Mouse (Mus musculus) lung, postnatal 14 days (tissue): ENCODE measurements around the gene Trpm3.

Experiments used
- DNase-seq: peaks from one replicate; pipeline ENCODE4 v3.0.0; 2021

Gene Trpm3

GRCm38 (mm10) chr19:22308081-22308480, 169.2 kb downstream of the Trpm3 start:
- no peak for DNase-seq

DNA sequence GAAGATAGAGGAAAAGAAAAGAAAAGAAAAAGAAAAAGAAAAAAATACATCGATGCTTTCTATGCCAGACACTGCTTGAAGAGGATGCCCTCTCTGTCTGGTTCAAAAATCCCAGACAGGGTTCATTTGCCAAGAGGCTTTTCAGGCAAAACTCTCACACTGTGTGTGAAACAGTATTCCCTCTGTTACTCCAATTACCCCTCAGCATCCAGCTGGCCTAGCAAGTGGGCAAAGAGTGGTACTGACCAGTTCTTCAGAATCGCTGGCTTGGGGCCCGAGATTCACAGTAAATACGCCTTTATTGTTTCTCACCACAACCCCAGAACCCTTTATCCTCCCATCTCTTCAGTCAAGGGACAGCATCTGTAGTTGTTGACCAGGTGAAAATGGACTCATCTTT, 178.5 kb downstream of the Trpm3 start:
- DNase-seq = no peak

DNA sequence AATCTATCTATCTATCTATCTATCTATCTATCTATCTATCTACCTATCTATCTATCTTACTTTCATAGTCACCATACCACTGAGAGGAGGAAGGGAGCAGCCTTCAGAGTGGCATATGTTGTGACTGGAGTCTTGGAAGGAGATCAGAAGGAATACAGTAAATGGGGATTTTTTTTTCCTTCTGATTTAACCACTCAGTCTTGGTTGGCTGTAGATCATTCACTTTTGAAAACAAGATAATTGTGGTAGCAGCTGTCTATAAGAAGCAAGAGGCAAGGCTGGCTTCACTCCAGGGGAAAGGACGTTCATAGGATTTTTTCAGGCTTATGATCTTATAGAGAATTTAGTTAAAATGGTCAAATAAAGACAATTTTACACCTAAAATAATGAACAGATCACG, 188.0 kb downstream of the Trpm3 start:
- no peak for DNase-seq

DNA sequence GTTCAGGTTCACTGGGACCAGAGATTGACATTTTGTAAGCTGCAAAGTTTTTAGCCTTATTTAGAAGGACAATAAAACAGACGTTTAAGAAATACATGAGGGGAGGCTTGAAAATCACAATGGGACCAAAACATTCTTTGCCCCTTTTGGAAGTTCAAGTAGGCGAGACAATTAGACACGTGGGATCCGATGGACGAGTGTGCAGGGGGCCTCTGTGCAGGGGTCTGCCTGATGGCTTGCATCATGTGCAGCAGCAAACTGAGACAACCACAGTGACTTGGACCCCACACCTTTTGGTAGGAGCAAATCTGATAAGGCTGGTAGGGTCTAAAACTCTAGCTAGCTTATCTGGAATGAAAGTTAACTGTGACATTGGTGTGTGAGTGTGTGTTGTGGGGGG, 188.4 kb downstream of the Trpm3 start:
- DNase-seq = no peak

GRCm38 (mm10) chr19:22336278-22336677, 197.4 kb downstream of the Trpm3 start:
- no peak for DNase-seq

DNA sequence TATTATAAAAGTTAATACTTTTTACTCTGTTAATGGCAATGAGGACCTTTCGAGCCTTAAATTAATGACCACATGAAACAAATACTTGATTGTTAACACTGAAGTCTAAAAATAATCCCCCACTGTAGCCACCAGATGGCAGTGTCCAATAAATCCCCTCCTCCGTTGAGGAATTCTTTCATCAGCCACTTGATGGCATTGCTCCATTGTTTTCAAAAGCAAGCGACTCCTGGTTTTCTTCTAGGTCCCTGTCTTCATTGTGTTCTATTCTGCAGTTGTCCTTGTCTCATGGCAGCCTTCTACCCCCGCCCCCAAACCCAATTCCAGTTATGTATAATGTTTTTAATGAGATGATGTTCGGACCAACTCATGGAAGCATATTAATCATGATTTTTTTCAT, 198.6 kb downstream of the Trpm3 start:
- DNase-seq = peak; percentile 54

- DNase-seq = no peak
These were observed 200.1 kb downstream of the Trpm3 start for GRCm38 (mm10) chr19:22338927-22339326.

DNA sequence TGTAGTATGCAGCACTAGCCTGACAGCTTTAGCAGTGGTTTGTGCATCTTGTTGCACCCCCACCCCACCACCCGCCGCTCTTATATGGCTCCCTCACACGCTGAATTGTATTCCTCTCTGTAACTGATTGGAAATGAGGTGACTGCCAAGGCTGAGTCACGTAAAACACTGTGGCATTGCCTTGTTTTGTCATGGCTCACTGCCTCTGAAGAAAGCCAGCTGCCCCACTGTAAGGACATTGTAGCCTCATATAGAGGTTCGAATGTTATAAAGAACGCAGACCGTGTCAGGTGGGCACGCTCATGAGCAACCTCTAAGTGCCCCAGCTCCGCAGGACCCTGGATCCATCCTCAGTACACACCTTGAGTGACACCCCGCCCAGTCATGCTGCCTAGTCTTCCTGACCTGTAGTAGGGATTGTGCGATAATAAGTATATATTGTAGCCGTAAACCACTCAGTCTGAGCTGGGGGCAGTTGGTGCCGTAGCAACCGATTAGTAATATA, 215.2 kb downstream of the Trpm3 start:
- DNase-seq = no peak

- no peak for DNase-seq
These were observed 248.0 kb downstream of the Trpm3 start for GRCm38 (mm10) chr19:22386890-22387289.

GRCm38 (mm10) chr19:22394700-22395099, 255.9 kb downstream of the Trpm3 start:
- no peak for DNase-seq

DNA sequence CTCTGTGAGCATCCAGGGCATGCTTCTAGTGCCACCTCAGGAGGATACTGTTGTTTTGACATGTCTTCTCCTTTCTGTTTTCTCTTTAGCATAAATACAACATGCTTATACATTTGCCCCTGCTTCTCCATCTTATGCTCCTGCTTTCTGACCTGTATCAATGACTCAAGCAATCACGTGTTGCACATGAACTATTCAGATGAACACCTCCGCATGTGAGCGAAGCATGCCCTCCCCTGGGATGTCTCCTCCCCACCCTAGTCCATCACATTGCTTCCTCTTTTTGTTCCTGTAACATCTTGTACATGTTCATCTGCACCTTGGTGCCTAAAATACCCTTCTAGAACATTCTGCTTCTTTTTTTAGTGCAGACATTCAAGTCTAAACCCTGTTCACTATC, 265.2 kb downstream of the Trpm3 start:
- no peak for DNase-seq

DNA sequence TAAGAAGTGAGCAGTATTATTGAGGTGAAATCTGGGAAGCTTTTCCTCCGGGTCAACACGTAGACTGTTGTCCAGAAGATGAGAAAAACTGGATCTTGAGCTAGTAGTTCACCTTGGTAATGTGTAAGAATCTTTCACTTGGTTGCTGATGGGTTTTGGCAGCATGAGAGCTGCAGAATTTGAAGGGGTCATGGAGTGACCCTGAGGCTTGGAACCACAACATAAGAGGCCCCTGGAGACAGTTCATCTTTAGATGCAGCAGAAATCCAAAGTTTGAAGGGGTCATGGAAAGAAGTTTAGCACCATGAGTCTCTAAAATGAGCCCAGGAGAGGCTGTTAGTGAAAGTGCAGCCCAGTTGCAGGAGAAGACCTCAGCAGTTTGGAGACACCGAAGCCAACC, 279.4 kb downstream of the Trpm3 start:
- DNase-seq = no peak

DNA sequence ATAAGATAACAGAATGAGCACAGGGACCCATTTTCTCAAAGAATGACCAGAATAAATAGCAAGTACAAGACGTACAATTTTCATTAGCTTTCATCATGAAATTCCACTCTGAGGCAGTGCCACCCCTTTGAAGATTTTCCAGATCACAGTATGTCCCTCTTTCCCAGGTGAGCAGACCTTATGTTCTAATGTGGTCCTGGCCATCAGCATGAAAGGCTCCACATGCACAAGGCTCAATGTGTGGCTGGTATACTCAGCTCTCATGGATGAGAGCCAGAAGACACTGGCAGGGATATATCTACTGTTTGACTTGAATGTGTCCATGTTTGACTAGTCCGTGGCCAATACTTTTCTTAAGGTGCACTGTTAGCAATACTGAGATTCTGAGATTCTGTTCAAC, 298.4 kb downstream of the Trpm3 start:
- no peak for DNase-seq

DNA sequence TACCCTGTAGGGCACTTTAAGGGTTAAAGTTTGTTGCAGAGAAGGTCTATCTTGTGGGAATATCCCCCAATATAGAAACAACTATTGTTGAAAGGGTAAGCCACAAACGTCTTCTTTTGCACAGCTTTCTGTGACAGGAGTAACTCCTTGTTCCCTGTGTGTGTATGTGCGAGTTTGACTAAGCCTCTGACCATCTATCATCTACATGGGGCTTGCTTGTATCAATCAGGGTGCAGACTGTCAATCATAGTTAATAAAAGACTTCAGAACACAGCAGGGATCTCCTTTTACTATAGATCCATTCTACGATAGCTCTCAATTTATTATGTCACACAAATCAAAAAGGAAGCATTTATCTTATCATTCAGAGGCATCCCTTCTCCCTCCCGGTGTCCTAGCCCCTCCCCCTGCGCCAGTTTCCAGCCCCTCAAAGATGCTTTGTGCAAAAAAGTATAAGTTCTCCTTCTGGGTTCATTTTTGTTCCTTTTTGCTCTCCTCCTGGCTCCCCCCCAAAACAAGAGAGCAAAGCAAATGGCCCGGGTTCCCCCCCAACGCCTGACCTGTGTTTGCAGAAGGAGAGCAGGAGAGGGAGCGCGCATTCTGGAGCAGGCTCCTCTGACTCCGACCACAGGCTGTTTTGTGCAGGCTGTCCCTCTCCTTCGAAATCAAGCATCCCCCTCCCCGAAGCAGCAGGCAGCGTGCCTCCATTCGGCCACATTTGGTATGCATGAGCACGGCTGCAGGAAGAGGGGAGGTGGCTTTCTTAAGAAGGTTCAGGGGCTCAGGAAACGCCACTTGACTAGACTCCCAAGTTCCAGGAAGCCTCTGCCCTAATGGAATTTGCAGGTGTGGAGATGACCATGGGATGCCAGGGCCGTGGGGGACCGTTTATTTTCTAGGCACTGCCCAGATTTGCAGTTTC, 308.8 kb downstream of the Trpm3 start:
- no peak for DNase-seq

DNA sequence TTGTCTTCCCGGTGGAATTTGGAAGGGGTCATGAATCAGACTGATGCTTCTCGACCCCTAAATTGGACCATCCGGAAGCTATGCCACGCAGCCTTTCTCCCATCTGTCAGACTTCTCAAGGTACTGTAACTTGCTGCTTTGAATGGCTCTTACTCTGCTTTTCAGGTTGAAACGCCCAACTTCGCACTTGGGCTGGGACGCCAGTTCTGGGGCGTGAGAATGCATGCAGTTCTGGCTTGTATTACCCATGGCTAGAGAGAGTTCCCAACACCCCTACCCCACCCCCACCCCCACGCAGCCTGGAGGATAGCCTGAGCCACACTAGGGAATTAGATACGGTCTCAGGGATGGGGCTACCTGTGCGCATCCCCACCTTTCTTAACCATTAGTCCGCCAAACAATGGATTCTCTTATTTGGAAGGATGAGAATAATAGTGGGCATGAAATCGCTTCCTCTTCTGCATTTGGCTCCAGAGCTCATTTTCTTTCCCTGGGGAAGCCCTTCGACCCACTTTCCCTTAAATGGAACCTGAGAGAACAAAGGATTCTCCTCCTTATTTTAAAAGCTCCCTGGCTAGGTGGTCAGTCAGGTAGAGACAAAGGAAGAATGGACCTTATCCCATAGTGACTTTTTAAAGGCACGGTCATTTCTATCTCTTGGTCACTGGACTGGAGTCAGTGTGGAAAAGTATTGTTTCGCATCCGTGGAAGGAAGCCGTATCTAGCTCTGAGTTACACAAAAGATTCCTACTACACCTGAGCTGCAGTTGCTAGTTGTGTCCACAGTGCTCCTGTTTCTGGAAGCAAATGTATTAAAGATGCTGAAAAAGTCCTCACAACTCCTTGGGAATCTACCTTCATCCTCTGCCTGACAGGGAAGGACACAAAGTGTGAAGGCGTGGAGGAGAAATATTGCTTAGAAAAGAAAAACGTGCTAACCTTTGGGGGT, 309.8 kb downstream of the Trpm3 start:
- no peak for DNase-seq

DNA sequence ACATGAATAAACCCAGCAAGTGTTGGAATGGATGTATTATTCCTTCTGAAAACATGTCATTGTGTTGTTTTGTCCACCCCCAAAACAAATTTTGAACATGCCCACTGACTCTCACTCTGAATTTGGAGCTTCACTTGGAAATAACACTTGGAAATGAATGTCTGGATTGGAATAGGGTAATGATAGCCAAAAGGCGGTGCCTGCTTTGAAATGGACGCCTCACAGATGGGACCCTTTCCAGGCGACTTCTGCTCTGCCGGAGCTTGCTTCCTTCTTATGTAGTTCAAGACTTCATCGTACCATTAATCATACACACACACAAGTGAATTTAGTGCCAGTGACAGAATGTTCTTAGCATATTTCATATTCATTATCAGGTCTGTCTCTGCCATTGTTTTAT, 312.4 kb downstream of the Trpm3 start:
- DNase-seq = peak; percentile 8

DNA sequence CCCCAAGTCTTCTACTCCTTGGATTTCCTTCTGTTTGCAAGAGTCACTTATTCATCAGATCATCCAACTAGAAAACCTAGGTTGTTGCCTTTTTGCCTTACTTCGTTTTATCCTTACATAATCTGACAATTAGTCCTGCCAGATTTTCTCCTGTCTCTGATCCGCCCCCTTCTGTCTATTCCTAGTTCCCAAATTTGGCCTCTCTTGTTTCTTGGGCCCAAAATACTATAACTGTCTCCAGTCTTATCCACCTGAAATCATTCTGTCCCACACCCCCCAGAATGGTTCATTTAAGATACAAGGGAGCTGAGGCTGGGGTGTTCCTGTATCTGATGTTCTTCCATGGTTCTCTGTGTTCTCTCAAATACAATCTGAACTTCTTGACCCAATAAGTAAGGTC, 318.1 kb downstream of the Trpm3 start:
- DNase-seq = no peak

DNA sequence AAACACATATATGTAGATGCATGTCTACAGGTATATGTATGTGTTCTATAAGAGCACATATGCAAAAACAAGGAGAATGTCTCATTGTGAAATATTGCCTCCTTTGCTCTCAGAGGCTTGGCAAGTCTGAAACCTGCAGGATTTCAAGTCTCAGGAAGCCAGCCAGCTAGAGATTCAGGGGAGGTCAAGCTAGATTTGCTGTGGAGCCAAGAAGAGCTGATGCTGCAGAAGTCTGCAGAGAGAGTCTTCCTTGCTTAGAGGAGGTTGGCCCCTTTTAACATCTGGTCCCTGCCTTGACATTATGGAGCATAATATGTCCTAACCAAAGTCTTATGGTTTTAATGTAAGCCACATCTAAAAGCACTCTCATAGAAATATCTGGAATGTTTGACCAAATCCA, 323.2 kb downstream of the Trpm3 start:
- DNase-seq = no peak

DNA sequence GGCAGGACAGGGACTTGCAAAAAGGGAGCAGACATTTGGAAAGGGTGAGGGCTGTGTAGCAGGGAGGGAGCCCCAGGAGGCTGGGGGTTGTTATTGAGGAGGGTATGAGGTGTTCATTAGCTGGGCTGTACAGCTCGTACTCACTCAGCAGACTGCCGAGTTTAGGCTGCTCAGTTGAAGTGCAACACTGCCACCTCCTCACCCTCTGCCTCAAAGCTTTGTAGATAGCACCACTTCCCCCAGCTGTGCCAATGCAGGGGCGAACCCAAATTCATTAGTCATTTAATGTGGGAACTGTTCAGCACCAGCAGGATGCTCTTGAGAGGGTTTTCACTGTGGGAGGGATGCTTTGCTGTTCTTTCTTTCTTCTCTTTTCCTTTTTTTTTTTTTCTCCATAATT, 324.7 kb downstream of the Trpm3 start:
- no peak for DNase-seq

DNA sequence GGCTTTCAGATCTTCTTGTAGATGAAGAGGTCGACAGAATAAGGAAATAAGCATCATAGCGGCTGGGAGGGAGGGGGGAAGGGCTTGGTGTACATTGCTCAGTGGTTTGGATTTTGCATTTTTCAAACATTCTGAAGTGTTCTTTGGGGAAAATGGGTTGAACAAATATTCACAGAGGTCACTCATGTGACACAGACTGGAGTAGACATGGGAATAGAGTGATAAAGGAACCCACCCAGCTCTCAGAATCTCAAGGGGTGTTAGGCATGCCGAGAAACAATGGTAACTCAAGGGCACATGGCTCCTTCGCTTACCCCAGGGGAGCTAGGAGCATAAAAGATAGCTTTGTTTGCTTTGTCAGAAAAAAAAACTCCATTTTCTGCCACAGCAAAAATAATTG, 330.8 kb downstream of the Trpm3 start:
- no peak for DNase-seq

DNA sequence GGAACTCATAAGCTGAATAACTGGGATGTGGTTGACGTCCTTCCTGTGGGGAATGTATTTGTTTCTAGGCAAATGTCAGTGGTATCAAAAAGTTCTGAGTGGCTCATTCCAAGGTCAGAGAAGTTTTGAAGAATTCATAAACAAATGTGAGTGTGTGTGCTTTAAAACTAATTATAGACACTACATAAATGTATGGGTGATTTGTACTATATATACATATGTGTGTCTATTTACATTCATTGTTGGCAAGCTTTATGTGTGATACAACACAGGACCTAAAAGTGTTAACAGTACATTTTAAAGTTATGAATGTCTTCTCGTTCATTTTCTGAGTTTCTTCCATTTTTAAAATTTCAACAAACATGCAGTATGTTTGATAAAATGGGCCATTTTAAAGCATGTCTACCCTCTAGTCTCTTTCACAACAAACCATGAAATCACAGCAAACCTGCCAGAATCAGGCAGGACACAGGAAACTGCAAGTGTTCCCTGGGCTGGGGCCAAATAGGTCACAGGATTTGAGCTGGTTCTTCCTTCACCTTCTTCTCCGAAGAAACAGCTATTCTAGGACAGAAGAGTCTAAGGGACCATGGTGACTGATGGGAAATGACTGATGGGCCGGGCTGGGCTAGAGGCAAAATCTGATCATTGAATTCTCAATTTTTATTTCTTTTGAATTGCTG, 334.3 kb downstream of the Trpm3 start:
- DNase-seq = no peak

DNA sequence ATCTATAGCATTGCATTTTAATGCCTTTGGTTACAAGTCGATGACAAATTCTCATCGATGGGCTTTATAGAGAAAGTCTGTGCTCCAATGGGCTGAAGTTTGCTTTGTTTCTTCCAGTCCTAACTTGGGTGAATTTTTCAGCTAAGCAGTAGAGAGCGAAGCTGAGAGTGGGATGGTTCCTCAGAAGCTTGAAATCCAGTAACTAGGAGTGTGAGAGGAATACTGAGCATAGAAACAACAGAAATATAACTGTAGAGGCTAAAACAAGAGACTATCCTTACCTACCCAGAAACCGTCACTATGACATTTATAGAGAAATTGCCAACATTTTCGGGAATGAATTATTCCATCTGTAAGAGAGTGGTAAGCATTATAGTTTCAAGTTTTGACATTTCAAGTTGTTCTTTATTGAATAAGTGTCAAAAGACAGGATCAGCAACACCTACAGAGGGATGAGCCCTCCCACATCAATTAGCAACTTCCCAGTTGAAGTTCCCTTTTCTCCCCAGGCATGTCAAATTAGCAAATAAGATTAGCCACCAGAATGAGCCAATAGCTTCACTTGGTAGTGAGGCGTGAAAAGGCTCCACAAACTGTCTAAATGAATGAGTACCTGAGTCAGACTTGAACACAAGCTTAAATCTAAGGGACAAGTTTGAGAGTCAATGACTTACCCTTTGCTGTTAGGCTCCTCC, 339.6 kb downstream of the Trpm3 start:
- no peak for DNase-seq
